Mouse (Mus musculus) hindbrain, embryonic 14.5 days (tissue): ENCODE measurements at regions not wholly inside any gene's neighbourhood (a gene's known extent, or its start where the extent isn't known, plus 50 kb on each side); places are given as distances from the start of the nearest gene placed in this dataset.

Source experiments
- ATAC-seq: fragments of 200-750 bp; cut with Nextera tagmentation; 2 replicates; pipeline ENCODE4 v1.8.0; 2017; ENCODE audit warnings: moderate number of reproducible peaks, mild to moderate bottlenecking, moderate TSS enrichment, moderate library complexity; ENCODE audit not compliant: low FRiP score
- DNase-seq: peaks from one replicate; pipeline ENCODE4 v3.0.0-alpha.2; 2015; ENCODE audit warnings: low spot score
- H3K27ac ChIP-seq: fragments of 300-500 bp; sonication (generic); 2 replicates; pipeline ENCODE4 v1.5.1; 2014; ENCODE audit warnings: mild to moderate bottlenecking, moderate library complexity
- H3K27me3 ChIP-seq: fragments of 300-500 bp; sonication (generic); 2 replicates; pipeline ENCODE4 v1.6.1; 2014; ENCODE audit warnings: mild to moderate bottlenecking, low read length, mixed read lengths; ENCODE audit not compliant: control insufficient read depth, insufficient read depth
- H3K36me3 ChIP-seq: fragments of 300-500 bp; sonication (generic); replicated peaks from 2 replicates; pipeline ENCODE4 v1.6.1; 2014; ENCODE audit not compliant: control insufficient read depth, insufficient read depth
- H3K4me1 ChIP-seq: fragments of 300-500 bp; sonication (generic); replicated peaks from 2 replicates; pipeline ENCODE4 v1.6.1; 2014; ENCODE audit warnings: antibody characterized with exemption, low read length, mixed read lengths; ENCODE audit not compliant: control insufficient read depth, insufficient read depth
- H3K4me2 ChIP-seq: fragments of 300-500 bp; sonication (generic); replicated peaks from 2 replicates; pipeline ENCODE4 v1.6.1; 2014; ENCODE audit warnings: mild to moderate bottlenecking, moderate library complexity
- H3K4me3 ChIP-seq: fragments of 300-500 bp; sonication (generic); replicated peaks from 2 replicates; pipeline ENCODE4 v1.5.1; 2014; ENCODE audit warnings: mild to moderate bottlenecking, low read length
- H3K9ac ChIP-seq: fragments of 300-500 bp; sonication (generic); 2 replicates; pipeline ENCODE4 v1.6.1; 2014
- H3K9me3 ChIP-seq: fragments of 300-500 bp; sonication (generic); 2 replicates; pipeline ENCODE4 v1.6.1; 2016; ENCODE audit warnings: low read length; ENCODE audit not compliant: control insufficient read depth
- WGBS: fragments of 180-500 bp; shearing (Covaris S2); extraction: QIAGEN DNeasy Blood & Tissue Kit; methylation state at CpG from one replicate; pipeline ENCODE4 v1.1.7; 2014; 5-methylcytosine and 5-hydroxymethylcytosine counted together

DNA sequence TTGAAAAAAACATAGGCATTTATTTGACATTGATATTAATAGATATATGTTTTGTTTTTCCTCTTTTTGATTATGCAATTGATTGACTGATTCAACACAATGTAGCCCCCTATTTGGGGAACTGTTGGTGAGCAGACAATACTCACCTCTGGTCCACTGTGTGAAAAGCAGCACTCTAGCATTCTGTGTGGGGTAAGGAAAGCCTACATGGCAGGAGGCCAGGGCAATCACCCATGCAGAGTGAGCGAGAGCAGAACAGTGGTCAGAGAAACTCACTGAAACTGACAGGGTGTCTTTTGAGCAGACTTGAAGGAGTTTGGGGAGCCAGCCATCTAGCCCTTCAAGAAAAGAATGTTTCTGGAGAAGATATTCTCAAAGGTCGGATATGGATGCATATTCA lies 73.2 kb upstream of the Azi2 start:
- no peak overlapping the region for H3K4me3 ChIP-seq
- H3K36me3 ChIP-seq: no peaks in the 10 kb centered on the region
- no peak overlapping the region for H3K9ac ChIP-seq
- H3K9me3 ChIP-seq: no peaks in the 10 kb centered on the region
- H3K4me1 ChIP-seq: no peaks in the 10 kb centered on the region
- ATAC-seq (no peak), DNase-seq (no peak)
- no peak overlapping the region for H3K27ac ChIP-seq
- no peaks in the 10 kb centered on the region for H3K27me3 ChIP-seq
- 68% methylated on average over 2 of the region's 2 CpGs for WGBS
- no peak overlapping the region for H3K4me2 ChIP-seq

DNA sequence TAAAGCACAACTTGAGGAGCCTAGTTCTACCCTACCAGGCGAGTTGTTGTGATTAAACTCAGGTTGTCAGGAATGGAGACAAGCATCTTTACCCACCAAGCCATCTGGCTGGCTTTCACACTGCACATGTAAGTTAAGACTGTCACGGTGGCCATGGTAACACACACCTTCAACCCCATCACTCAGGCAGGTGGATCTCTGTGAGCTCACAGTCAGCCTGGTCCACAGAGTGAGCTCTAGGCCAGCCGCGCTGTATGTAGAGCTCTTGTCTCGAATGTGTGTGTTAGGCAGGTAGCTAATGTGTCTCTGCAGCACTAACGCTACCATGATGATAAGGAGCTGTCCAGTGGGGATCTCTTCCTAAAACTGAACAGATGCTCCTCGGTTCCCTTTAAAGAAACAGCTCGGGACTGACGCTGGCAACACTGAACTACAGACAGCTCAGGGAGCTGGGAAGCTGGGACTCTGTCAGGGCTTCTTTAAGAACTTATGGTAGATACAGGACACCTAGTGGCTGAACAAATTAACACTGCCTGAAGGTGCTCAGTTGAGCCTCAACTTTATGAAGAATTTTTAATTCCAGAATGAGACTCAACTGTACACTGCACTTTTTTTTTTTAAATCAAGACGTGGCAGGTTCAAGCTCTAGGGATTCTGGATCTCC lies 73.8 kb upstream of the Azi2 start:
- no peak overlapping the region for H3K9ac ChIP-seq
- no peak overlapping the region for H3K4me2 ChIP-seq
- no peak overlapping the region for H3K4me3 ChIP-seq
- no peak overlapping the region for H3K27ac ChIP-seq
- peak; percentile 69; the same call in 1 of the 2 replicates for ATAC-seq
- no peaks in the 10 kb centered on the region for H3K9me3 ChIP-seq
- H3K4me1 ChIP-seq: no peaks in the 10 kb centered on the region
- no peaks in the 10 kb centered on the region for H3K27me3 ChIP-seq
- WGBS: 48% methylated on average over 10 of the region's 10 CpGs
- peak; percentile 78 for DNase-seq
- no peaks in the 10 kb centered on the region for H3K36me3 ChIP-seq

DNA sequence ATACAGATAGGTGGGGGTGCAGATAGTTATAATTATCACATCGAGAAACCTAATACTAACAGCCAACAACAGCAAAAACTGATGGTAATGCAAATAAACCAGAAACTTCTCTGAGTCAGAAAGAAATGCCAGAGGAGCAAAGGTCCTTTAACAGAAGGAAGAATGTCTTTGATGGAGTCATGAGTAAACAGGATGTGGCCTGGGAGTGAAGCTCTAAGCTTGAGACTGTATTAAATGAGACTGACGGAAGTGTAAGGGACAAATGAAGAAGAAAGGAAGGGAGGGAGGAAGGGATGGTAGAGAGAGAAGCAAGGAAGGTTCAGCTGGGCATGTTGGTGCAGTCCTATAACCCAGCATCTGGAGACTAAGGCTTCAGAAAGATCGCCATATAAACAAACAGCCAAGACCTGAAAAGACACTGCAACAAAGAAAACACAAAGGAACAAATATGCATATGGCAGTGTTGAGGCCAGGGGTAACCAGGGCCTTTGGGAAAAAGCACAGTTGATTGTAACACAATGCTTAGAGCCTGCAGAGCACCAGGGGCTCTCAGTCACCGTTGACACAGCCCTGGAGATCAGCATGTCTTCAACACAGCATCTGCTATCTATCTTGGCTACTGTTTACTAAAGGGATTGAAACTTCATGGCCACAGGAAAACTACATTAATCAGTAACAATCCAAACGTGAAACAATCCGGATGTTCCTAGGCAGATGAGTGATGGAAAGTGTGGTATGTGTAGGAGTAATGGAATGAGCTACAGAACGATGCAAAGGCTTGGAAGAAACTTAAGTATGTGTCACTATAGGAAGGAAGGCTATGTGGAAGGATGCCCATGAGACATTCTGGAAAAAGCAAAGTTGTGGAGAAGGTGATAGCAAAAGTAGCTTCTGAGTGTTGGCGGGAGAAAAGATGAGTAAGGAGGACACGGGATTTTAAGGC lies 77.9 kb upstream of the Azi2 start:
- no peaks in the 10 kb centered on the region for H3K36me3 ChIP-seq
- H3K4me3 ChIP-seq: no peak overlapping the region
- ATAC-seq: no peak
- no peak overlapping the region for H3K27ac ChIP-seq
- no peak for DNase-seq
- WGBS: 61% methylated on average over 9 of the region's 9 CpGs
- H3K4me1 ChIP-seq: no peaks in the 10 kb centered on the region
- H3K9ac ChIP-seq: no peak overlapping the region
- H3K27me3 ChIP-seq: no peaks in the 10 kb centered on the region
- H3K9me3 ChIP-seq: no peaks in the 10 kb centered on the region
- H3K4me2 ChIP-seq: no peak overlapping the region

DNA sequence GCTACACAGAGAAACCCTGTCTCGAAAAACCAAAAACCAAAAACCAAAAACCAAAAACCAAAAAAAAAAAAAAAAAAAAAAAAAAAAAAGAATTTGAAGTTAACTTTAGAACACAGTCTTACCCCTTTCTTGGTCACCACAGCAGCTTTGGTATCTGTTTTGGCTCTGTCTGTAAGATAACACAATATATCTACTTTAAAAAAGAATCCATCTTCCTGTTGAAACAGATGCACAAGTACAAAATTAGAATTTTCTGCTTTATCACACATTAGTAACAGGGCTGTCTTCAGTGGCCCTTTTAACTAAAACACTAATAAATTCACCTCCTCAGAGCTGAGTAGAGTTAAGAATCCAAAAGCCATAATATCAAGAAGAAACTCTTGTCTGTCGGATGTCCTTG lies 80.5 kb upstream of the Azi2 start:
- no peaks in the 10 kb centered on the region for H3K9me3 ChIP-seq
- no peaks in the 10 kb centered on the region for H3K27me3 ChIP-seq
- ATAC-seq (no peak), DNase-seq (no peak)
- no peak overlapping the region for H3K4me3 ChIP-seq
- peaks cover 11% of the 10 kb centered on the region for H3K4me1 ChIP-seq
- H3K36me3 ChIP-seq: no peaks in the 10 kb centered on the region
- no peak overlapping the region for H3K4me2 ChIP-seq
- no peak overlapping the region for H3K9ac ChIP-seq
- WGBS: 99% methylated on average over 2 of the region's 2 CpGs
- H3K27ac ChIP-seq: no peak overlapping the region

DNA sequence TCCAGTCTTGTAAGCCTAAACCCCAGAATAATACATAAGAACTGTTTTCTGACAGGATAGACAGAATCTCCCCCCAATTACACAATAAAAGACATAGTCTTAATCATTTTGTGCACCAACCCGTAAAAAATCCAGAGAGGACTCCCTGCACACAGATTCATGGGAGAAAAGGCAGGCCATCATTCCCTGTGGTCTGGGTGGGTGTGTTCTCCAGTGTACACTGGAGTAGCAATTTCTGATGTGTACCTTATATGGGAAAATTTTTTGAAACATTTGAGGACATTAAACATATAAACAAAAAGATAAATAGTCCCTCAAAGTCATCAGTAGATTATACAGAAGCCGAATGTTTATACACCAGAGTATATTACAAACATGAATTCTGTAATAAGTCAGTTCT lies 83.1 kb upstream of the Azi2 start:
- no peaks in the 10 kb centered on the region for H3K36me3 ChIP-seq
- no peak overlapping the region for H3K4me3 ChIP-seq
- H3K27ac ChIP-seq: peak overlapping the region; percentile 64
- no peak overlapping the region for H3K4me2 ChIP-seq
- H3K9ac ChIP-seq: no peak overlapping the region
- 66% methylated on average over 2 of the region's 2 CpGs for WGBS
- H3K9me3 ChIP-seq: no peaks in the 10 kb centered on the region
- DNase-seq (no peak), ATAC-seq (no peak)
- no peaks in the 10 kb centered on the region for H3K27me3 ChIP-seq
- H3K4me1 ChIP-seq: peaks cover 11% of the 10 kb centered on the region

DNA sequence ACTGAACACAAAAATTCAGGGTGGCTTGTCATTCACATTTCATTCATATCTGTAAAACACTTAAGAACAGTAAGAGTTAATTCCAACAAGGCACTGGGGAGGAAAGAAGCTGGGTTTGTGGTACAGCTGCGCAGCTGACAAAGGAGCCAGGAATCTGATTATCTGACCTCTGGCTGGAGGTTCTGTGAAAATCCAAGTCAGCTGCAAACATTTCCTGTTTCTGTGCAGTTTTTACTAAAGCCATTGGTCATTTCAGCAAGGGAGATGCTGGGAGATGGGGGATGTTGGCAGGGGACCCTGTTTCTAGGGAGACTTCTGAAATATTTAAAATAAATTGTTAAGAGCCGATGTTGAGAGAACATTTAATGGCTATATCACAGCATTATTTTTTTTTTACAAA lies 83.6 kb upstream of the Azi2 start:
- H3K4me2 ChIP-seq: no peak overlapping the region
- no peak overlapping the region for H3K4me3 ChIP-seq
- H3K9ac ChIP-seq: no peak overlapping the region
- DNase-seq: peak; percentile 28
- no peaks in the 10 kb centered on the region for H3K9me3 ChIP-seq
- WGBS: 16% methylated on average over 2 of the region's 2 CpGs
- H3K27ac ChIP-seq: peak overlapping the region; percentile 64
- H3K36me3 ChIP-seq: no peaks in the 10 kb centered on the region
- no peak for ATAC-seq
- peaks cover 11% of the 10 kb centered on the region for H3K4me1 ChIP-seq
- H3K27me3 ChIP-seq: no peaks in the 10 kb centered on the region

DNA sequence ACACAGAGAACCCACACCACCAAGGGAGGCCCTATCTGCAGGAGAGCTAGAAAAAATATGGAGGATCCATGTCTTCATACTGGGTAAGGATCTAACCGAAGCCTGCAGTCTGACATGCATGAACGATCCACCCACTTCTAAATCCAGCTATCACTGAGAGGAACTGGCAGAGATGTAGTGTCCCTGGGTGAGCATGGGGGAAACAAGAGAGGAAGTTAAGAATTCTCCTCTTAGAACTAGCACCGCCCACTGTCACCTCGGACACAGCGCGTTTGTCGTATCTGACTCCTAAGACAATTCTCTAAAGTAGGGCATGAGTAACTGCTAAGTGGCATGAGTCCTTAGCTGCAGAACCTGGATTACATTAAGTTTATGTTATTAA lies 112.8 kb upstream of the Azi2 start:
- WGBS: 80% methylated on average over 7 of the region's 7 CpGs
- ATAC-seq (no peak), DNase-seq (no peak)
- Histone ChIP-seq H3K36me3 (no peaks in the 10 kb centered on the region), H3K9me3 (no peaks in the 10 kb centered on the region), H3K27ac (no peak overlapping the region), H3K4me3 (no peak overlapping the region), H3K4me2 (no peak overlapping the region), H3K27me3 (no peaks in the 10 kb centered on the region), H3K9ac (no peak overlapping the region), H3K4me1 (no peaks in the 10 kb centered on the region)

DNA sequence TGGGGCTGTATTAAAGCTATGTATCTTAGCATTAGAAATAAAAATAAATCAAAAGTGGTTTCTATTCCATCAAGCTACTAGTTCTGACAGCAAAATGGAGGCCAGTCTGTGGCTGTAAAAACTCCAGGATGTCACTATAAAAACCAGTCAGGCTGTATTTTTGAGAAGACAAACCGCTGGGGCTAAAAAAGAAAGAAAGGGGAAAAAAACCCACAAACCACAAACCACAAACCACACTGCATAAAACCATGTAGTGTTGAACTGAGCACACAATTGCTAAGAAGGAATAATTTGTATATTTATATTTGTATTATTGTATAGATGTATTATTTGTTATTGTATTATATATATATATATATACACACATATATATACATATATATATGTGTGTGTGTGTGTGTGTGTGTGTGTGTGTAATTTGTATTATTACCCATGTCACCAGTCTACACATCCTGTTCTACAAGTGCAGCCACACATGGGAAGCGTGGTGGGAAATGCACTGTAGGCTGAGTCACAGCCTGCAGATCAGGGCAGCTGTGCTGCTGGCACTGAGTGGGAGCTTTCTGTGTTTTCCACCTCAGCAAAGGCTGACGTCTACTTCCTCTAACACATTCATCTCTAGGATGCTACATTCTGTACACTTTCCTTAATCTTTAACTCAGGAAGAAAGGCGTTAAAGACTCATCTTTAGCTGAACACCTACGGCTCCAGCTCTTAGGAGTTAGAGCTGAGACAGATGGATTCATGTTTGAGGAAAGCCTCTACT lies 113.4 kb upstream of the Azi2 start:
- WGBS: 83% methylated on average over 5 of the region's 5 CpGs
- ATAC-seq: no peak

DNA sequence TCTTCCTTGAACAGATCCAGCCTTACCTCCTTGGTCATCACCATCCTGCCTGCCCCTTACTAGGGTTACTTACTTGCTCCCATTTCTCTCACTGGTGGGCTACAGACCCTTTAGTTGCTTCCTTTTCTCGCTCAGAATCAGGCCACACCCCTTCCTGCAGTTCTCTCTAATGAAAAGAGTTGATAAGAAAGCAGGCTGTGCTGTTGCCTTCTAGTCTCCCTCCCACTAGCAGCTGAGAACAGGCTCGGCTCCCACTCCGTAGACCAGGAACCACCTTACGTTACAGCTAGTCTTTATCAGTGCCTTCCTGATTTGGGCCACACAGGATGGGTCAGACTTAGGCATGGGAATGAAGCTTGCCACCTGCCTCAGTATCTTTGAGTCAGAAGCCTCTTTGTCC lies 117.3 kb upstream of the Azi2 start:
- H3K4me1 ChIP-seq: no peaks in the 10 kb centered on the region
- H3K27ac ChIP-seq: no peak overlapping the region
- DNase-seq (no peak), ATAC-seq (no peak)
- H3K9ac ChIP-seq: no peak overlapping the region
- H3K4me2 ChIP-seq: no peak overlapping the region
- 62% methylated on average over 4 of the region's 4 CpGs for WGBS
- H3K4me3 ChIP-seq: no peak overlapping the region
- H3K27me3 ChIP-seq: no peaks in the 10 kb centered on the region
- H3K36me3 ChIP-seq: no peaks in the 10 kb centered on the region
- 0 out of 2 replicates have a peak, but pooled peaks cover 4% of the 10 kb centered on the region for H3K9me3 ChIP-seq

More for the DNA sequence above, 113.4 kb upstream of the Azi2 start:
- no peak overlapping the region for H3K4me2 ChIP-seq
- H3K9me3 ChIP-seq: no peaks in the 10 kb centered on the region
- no peaks in the 10 kb centered on the region for H3K27me3 ChIP-seq
- no peak overlapping the region for H3K4me3 ChIP-seq
- no peaks in the 10 kb centered on the region for H3K4me1 ChIP-seq
- H3K27ac ChIP-seq: no peak overlapping the region
- no peak overlapping the region for H3K9ac ChIP-seq
- no peak for DNase-seq
- no peaks in the 10 kb centered on the region for H3K36me3 ChIP-seq
